Mouse (Mus musculus) adrenal gland, adult 8-10 months (tissue): Measurements from ENCODE around the gene Aarsd1. TPM values are rescaled to one million over a fixed set of nuclear protein-coding genes. Genes with fewer than 3 reads are reported as not detected.
A peak's percentile ranks its signal among the peaks of the same experiment; 100 is the strongest.

ENCODE experiments used
- DNase-seq: peaks from one replicate; pipeline ENCODE4 v3.0.0; 2022
- microRNA-seq, 2 experiments: library from miRNA; unstranded; fragments of <30 nt; microRNA quantifications; one replicate each; pipeline ENCODE4 v1.2.0; 2022
- total RNA-seq, 4 experiments: library from RNA; stranded (reverse); gene quantifications; 2 replicates each; pipeline ENCODE4 v1.2.4; 2022

The Aarsd1 gene
- total RNA-seq, 4 experiments from 2014 or later: 33.7 to 41.1 (median 37.0) TPM

- DNase-seq: no peak
Observed at GRCm38 (mm10) chr11:101374421-101374938, 42.9 kb downstream of the Aarsd1 start.

- DNase-seq: no peak
Observed at GRCm38 (mm10) chr11:101370141-101370540, 47.3 kb downstream of the Aarsd1 start.

- DNase-seq: peak; percentile 42
Observed at GRCm38 (mm10) chr11:101367326-101367935, 50.0 kb downstream of the Aarsd1 start, which contains the start of gene G6pc. Gene G6pc (plus strand): TSS chr11:101367561.

- DNase-seq: no peak
Observed at GRCm38 (mm10) chr11:101364531-101364931, 52.9 kb downstream of the Aarsd1 start.

- DNase-seq: no peak
Observed at GRCm38 (mm10) chr11:101360651-101361113, 56.7 kb downstream of the Aarsd1 start.

- peak; percentile 46 for DNase-seq
Observed at GRCm38 (mm10) chr11:101359776-101360175, 57.6 kb downstream of the Aarsd1 start.

GRCm38 (mm10) chr11:101357505-101358182 is 59.8 kb downstream of the Aarsd1 start:
- DNase-seq: no peak

Small RNAs within 50 kb of the gene (microRNA-seq; reads per million reads assigned to microRNA genes)
- gene Mir6929: 0.84 to 1.1 reads per million in 2 experiments

Other genes starting within 250 kb of the Aarsd1 start
- 1 to 10 TPM; 5.7 to 7.4 (median 6.4) TPM for gene Cntnap1, start 247.1 kb downstream of the Aarsd1 start, total RNA-seq
- gene Plekhh3, start 246.3 kb downstream of the Aarsd1 start, total RNA-seq: 10 to 100 TPM; 26.9 to 44.3 (median 30.4) TPM
- under 1 TPM; 0.15 to 0.70 (median 0.36) TPM for gene Ccr10, start 242.2 kb downstream of the Aarsd1 start, total RNA-seq
- 10 to 100 TPM; 39.9 to 59.3 (median 47.7) TPM for gene Ezh1, start 191.2 kb downstream of the Aarsd1 start, total RNA-seq
- 10 to 100 TPM; 26.3 to 56.5 (median 40.7) TPM for gene Ramp2, start 171.6 kb downstream of the Aarsd1 start, total RNA-seq
- 100 to 1,000 TPM; 109 to 120 (median 113) TPM for gene Vps25, start 163.9 kb downstream of the Aarsd1 start, total RNA-seq
- 1 to 10 TPM; 2.8 to 6.7 (median 4.9) TPM for gene Wnk4, start 157.0 kb downstream of the Aarsd1 start, total RNA-seq
- under 1 TPM; 0.40 to 0.62 (median 0.57) TPM for gene Cntd1, start 138.6 kb downstream of the Aarsd1 start, total RNA-seq
- 10 to 100 TPM; 67.9 to 76.1 (median 74.4) TPM for gene Coa3, start 138.5 kb downstream of the Aarsd1 start, total RNA-seq
- gene Becn1, start 115.3 kb downstream of the Aarsd1 start, total RNA-seq: 100 to 1,000 TPM; 161 to 204 (median 178) TPM
- gene Psme3, start 101.4 kb downstream of the Aarsd1 start, total RNA-seq: 100 to 1,000 TPM; 120 to 143 (median 125) TPM
- gene Aoc2, start 92.6 kb downstream of the Aarsd1 start, total RNA-seq: 1 to 10 TPM; 4.9 to 10.0 (median 6.8) TPM
- gene Aoc3, start 87.0 kb downstream of the Aarsd1 start, total RNA-seq: 100 to 1,000 TPM in 1 of 4 experiments, 10 to 100 TPM in 3; 22.9 to 107 (median 42.7) TPM
- 1 to 10 TPM; 2.7 to 5.1 (median 4.6) TPM for gene G6pc, start 50.1 kb downstream of the Aarsd1 start, total RNA-seq
- gene Gm27029, start 7.2 kb upstream of the Aarsd1 start, total RNA-seq: 1 to 10 TPM; 1.7 to 8.4 (median 5.6) TPM
- gene Rundc1, start 7.5 kb upstream of the Aarsd1 start, total RNA-seq: 10 to 100 TPM; 31.4 to 37.4 (median 33.0) TPM
- 1 to 10 TPM; 3.5 to 8.7 (median 6.0) TPM for gene Ptges3l, start 7.7 kb upstream of the Aarsd1 start, total RNA-seq
- 10 to 100 TPM; 48.6 to 99.3 (median 63.5) TPM for gene Rpl27, start 24.7 kb upstream of the Aarsd1 start, total RNA-seq
- 10 to 100 TPM; 34.4 to 50.3 (median 46.5) TPM for gene Ifi35, start 30.8 kb upstream of the Aarsd1 start, total RNA-seq
- gene Rnd2, start 47.4 kb upstream of the Aarsd1 start, total RNA-seq: 10 to 100 TPM in 3 of 4 experiments, 1 to 10 TPM in 1; 9.2 to 23.8 (median 16.2) TPM
- 100 to 1,000 TPM; 135 to 192 (median 171) TPM for gene Vat1, start 48.6 kb upstream of the Aarsd1 start, total RNA-seq
- 1 to 10 TPM; 1.0 to 3.0 (median 1.3) TPM for gene Brca1, start 134.3 kb upstream of the Aarsd1 start, total RNA-seq
- gene Nbr1, start 134.5 kb upstream of the Aarsd1 start, total RNA-seq: 100 to 1,000 TPM; 127 to 165 (median 149) TPM
- 10 to 100 TPM; 12.6 to 23.8 (median 18.7) TPM for gene Tmem106a, start 164.6 kb upstream of the Aarsd1 start, total RNA-seq
- gene Gm11634, start 181.6 kb upstream of the Aarsd1 start, total RNA-seq: not detected
- gene Rdm1, start 209.6 kb upstream of the Aarsd1 start, total RNA-seq: 10 to 100 TPM; 30.5 to 45.6 (median 33.6) TPM
- gene Arl4d, start 247.9 kb upstream of the Aarsd1 start, total RNA-seq: 10 to 100 TPM; 12.5 to 22.1 (median 16.4) TPM